Mouse (Mus musculus) frontal cortex, postnatal 14 days (tissue): ENCODE data around the gene Ino80d.

Source experiments
- DNase-seq, 2 experiments: peaks; one replicate each; pipeline ENCODE4 v3.0.0; 2022; ENCODE audit warnings: low spot score in 2 of 2

Gene Ino80d

GRCm38 (mm10) chr1:63107614-63108327 lies 6.7 kb downstream of the Ino80d start:
- DNase-seq: no peak

GRCm38 (mm10) chr1:63102758-63103451 lies 11.6 kb downstream of the Ino80d start:
- no peak for DNase-seq

DNA sequence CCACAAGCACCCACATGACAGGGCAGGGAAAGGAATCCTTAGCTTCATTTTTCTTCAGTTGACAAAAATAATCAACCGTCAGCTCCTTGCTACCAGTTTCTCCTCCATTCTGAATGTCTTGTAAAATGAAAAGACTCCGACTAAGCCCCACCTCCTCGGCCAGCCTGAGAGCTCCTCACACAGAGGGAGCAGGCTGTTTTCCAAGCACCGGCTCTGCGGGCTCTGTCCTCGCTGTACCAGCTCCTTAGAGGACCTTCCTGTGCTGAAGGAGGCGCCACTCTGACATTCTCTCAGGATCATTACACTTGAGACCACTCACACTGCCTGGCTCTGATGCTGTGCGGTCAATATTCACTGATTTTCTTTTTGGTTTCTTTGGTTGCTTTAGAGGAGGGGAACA lies 14.3 kb downstream of the Ino80d start:
- no peak for DNase-seq

DNA sequence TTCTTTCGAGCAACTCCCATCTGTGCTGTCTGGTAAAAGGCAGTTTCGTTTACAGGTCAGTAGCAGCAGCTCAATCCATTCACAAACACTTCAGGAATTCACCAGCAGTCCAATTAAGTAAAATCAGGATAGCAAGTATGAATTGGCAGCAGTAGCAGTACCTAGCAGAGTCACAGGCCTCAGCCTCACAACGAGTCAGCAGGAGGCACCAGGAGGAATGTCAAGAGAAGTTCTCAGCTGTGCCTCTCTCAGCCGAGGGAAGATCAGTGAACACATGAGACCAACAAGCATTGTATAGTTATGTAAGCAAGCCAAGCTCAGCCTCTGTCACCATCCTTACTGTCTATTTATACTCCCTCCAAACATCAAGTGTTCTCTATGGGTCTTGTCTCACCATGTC lies 15.6 kb downstream of the Ino80d start:
- no peak for DNase-seq

GRCm38 (mm10) chr1:63096071-63096470 lies 18.4 kb downstream of the Ino80d start:
- DNase-seq: no peak

GRCm38 (mm10) chr1:63089795-63090194 lies 24.7 kb downstream of the Ino80d start:
- DNase-seq: no peak

GRCm38 (mm10) chr1:63088614-63089013 lies 25.9 kb downstream of the Ino80d start:
- DNase-seq: no peak

GRCm38 (mm10) chr1:63080277-63080676 lies 34.2 kb downstream of the Ino80d start:
- no peak for DNase-seq

DNA sequence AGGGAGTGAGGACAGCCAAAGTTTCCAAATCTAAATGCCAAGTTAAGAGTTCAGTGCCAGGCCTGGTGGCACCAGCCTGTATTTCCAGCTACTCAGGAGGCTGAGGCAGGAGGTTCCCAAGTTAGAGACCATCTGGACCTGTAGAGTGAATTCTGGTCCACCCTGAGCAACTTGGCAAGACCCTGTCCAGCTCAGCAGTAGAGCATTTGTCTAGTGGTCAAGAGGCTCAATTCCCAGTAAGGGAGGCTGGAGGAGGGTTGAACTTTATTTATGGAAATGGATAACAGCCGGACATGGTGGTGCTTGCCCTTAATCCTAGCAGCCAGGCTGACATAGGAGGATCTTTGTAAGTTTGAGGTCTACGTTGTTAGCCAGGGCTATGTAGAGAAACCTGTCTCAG lies 38.1 kb downstream of the Ino80d start:
- DNase-seq: no peak

- DNase-seq: no peak
Measured at GRCm38 (mm10) chr1:63071379-63071778, 43.1 kb downstream of the Ino80d start.

GRCm38 (mm10) chr1:63058361-63058760 lies 56.1 kb downstream of the Ino80d start:
- DNase-seq: no peak

DNA sequence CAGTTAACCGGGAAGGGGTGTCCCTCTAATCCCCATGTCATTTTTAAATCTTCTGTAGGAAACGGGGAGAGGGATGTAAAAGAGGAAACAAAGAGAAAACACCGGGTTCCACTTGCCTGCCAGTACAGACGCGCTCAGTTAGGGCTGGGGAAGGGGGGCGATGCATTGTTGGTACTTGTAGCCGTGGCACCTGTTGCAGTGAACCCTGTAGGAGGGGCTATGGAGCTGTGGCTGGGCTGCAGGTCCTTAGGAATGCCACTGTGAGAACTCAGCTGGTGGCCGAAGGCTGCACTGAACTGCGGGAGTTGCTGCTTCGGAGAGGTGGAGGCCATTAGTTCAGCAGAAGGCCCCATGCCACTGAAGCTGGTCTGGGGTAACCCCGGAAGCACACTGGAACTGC lies 56.6 kb downstream of the Ino80d start:
- DNase-seq: no peak

- no peak for DNase-seq
Measured at GRCm38 (mm10) chr1:63057318-63057717, 57.1 kb downstream of the Ino80d start.

- DNase-seq: no peak
Measured at GRCm38 (mm10) chr1:63055386-63055785, 59.1 kb downstream of the Ino80d start.

DNA sequence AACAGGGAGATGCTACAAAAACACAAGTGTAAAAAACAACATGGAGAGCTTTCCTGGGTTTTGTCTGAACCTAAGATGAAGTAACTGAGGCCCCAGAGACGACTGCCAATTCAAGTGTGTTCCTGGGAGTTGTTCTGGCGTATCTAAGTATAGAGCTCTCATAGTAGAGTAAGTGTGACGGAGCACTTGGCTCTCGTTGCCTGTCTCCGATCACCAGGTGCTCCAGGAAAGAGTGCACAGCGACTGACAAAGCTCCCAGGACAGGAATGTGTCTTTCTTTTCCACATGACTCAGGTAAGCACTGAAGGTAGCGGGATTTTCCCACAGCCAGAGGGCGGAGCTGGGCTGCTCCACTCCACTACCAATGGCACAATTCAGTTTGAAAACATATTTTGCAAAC lies 63.6 kb downstream of the Ino80d start:
- DNase-seq: no peak

DNA sequence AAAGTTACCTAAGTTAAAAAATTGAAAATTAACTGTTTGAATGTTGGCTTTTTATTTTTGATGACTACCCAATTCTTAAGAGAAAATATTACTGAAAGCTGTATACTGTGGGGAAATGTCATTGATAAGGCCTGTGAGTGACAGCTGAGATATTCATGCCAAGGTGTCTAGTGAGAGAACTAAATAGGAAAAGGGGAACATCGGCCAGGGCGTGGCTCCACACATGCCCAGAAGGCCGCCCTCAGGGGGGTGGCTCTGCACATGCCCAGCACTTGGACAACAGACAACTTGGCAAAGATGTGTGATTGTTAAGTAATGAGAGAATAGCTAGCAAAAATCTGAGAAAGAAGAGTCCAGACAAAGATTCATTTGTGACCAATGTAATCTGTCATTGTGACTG lies 64.5 kb downstream of the Ino80d start:
- no peak for DNase-seq

GRCm38 (mm10) chr1:63047983-63048382 lies 66.5 kb downstream of the Ino80d start:
- no peak for DNase-seq

GRCm38 (mm10) chr1:63032929-63033328 lies 81.5 kb downstream of the Ino80d start:
- no peak for DNase-seq

GRCm38 (mm10) chr1:63019916-63020315 lies 94.6 kb downstream of the Ino80d start:
- DNase-seq: no peak

GRCm38 (mm10) chr1:63005013-63005646 lies 109.3 kb downstream of the Ino80d start:
- DNase-seq: no peak

GRCm38 (mm10) chr1:63001874-63002273 lies 112.6 kb downstream of the Ino80d start:
- no peak for DNase-seq

GRCm38 (mm10) chr1:62993348-62993747 lies 121.1 kb downstream of the Ino80d start:
- DNase-seq: no peak

DNA sequence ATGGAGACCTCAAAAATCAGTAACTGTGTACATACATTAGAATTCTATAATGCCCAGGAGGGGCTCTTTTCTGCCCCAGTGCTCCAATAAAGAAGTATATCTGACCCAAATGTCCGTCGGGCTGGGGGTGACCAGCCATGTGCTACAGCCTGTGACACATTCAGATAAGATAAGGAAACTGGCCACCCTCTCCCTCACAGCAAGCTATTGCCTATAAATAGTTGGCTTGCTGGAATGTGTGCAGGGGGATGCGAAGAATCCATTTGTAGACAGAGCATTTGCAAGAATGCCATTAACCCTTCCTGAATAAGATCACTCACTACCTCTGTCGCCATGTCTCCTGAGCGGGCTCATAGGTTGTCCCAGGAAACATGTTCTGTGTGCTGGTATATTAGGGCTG lies 121.8 kb downstream of the Ino80d start:
- no peak for DNase-seq
